Mouse (Mus musculus): Measurements from ENCODE around the gene H2-T24. TPM values are rescaled to one million over a fixed set of nuclear protein-coding genes. Genes with fewer than 3 reads are reported as not detected.

The H2-T24 gene
- total RNA-seq, 2 experiments from 2014 or later = 2.5 to 2.8 TPM

DNA sequence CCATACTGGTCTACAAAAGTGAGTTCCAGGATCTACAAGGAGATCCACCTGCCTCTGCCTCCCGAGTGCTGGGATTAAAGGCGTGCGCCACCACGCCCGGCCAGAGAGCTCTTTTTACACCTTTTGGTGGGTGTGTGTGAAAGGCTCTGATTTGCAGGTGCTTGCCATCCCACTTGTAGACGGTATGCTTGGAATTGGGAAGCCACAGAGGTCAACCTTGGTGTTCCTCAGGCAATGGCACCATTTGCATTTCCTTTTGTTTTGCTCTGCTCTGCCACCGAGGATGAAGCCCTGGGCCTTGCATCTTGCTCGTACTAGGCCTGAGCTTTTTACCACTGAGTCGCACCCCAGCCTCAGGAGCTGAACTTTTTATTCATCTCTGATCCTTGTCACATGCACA, 38.6 kb downstream of the H2-T24 start:
- no peak for DNase-seq

- peak; percentile 49 to 52 for DNase-seq
These were observed 40.0 kb downstream of the H2-T24 start for GRCm38 (mm10) chr17:35980363-35980754.

DNA sequence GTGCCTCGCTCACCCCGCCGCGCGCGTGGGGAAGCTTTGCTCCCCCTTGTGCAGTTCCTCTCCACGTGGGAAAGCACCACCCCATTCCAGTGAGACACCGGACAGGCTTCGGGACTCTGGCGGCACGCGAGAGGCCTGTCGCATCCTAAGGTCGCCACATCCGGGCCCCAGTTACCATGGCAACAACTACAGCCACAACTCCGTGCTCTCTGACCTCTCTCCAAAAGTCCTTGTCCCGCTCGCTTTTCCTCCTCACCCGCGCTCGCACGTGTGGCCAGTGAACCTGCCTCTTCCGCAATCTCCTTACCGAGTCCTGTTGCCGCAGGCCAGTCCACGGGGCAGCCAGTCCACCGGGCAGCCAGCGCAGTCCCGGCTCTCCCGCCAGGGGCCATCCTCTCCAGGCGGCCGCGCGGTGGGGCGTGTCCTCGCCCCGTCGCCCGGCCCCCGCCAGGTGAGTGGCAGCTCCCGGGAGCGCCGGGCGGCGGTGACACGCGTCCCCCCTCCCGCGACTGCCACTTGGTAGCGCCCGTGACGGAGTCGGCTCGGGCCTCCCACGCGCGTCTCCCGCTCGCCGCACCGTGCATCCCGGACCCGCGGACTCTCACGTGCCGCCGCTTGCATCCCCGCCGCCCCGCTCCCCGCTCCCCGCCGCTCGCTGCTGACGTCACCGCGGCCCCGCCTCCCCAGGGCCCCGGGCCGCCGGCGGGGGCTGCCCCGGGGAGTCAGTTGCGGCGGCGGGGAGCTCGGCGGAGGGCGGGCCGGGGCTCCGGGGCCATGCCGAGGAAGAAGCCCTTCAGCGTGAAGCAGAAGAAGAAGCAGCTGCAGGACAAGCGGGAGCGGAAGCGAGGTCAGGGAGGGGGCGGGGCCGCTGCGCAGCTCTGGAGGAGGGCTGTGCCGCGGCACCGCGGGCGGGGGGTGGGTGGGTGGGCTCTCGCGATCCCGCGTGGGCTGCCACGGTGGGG, 40.7 kb downstream of the H2-T24 start, which contains the start of the genes Gnl1 and Prr3:
TSS of gene Gnl1 (plus strand) at position 451 of the 962 bp plus-strand sequence.
TSS of gene Prr3 (minus strand) at position 836 of the 962 bp plus-strand sequence.
- peak; percentile 93 for DNase-seq

GRCm38 (mm10) chr17:35978811-35979400, 41.5 kb downstream of the H2-T24 start:
- DNase-seq = peak; percentile 91

DNA sequence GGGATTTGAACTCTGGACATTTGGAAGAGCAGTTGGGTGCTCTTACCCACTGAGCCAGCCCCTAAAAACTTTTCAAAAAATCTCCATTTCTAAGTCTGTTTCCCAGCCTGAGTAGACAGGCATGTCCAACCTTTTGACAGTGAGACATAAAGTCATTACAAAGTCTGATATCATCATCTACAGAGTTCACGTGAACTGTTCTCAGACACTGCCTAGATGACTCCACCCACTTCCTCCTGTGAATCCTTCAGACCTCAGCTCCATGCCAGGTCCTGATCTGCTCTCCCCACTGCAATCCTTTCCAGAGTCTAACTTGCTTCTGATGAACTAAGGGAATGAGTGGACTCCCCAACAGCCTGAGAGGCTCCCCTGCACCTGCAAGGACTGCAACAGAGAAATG, 48.2 kb downstream of the H2-T24 start:
- no peak for DNase-seq

DNA sequence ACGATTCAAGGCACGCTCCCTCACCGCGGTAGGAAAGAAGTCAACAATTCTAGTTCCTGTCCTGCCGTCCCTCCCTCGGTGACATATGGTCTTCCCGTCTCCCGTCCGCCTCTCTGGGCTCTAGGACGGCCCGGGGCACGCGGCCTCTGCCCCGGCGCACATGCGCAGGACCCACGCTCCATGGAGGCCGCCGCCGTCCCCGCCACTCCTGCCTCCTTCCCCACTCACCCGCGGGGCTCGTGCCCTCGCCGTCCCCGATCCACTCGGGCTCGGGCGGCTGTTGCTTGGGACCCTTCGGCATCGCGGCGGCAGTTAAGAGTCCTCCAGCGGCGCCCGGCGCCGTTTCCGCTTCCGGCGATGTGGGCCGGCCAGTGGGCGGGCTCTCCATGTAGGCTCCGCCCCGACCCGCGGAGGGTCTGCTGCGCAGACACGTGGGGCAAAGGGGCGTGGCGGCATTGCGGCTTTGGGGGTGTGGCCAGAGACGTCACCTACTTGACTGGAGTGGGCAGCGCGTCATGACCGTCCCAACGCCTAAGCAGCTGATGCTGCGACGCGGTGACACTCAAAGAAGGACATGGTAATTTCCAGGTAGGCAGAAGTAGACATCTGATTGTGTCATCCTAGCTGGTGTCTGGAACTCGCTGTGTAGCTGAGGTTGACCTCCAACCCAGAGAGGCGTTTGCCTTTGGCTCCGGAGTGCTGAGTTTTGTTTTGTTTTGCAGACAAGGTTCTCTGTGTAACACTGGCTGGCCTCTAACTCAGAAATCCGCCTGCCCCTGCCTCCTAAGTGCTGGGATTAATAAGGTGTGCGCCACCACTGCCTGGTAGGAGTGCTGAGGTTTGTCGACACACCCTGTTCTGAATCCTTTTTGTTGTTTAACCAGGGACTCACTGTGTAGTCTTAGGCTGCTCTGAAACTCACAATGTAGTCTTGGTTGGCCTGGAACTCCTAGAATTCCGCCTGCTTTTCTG, 50.7 kb downstream of the H2-T24 start, which contains the start of gene Abcf1:
TSS of gene Abcf1 (minus strand) at position 344 of the 972 bp plus-strand sequence.
- peak; percentile 98 for DNase-seq

DNA sequence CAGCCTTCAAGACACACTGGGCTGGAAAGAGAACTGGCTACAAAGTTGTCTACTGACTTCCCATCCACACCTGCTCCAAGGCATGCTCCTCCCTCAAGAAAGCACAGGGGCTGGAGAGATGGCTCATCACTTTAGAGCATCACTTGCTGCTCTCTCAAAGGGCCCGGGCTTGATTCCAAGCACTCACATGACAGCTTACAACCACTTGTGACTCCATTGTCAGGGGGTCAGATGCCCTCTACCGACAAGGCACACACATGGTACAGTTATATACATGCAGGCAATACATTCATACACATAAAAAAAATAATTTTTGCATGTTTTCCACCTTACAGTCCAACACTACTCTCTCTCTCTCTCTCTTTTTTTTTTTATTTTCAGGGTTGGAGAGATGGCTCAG, 52.7 kb downstream of the H2-T24 start:
- no peak for DNase-seq

DNA sequence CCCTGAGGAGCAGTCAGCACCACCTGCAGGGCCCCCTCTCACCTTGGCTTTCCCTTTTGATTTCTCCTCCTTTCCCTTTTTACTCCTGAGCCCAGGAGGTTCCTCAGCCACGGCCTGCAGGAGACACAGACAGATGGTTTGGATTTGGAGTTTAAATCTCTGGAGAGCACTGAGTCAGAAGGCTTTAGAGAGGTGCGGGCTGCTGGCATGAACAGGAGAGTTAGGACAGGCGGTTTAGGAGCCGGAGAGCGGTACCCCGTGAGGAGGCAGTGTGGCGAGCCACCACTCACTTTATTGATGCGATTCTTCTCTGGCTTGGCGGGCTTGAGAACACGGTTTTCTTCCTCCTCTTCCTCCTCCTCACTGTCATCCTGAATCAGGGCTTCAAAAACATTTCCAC, 57.1 kb downstream of the H2-T24 start:
- DNase-seq = no peak

- no peak for DNase-seq
These were observed 61.7 kb downstream of the H2-T24 start for GRCm38 (mm10) chr17:35958533-35959223.

Small RNA genes within 50 kb of the gene (microRNA-seq; reads per million reads assigned to microRNA genes)
- gene Mir877 = 247 to 325 reads per million in 2 experiments

Other genes starting within 250 kb of the H2-T24 start
- 1 to 10 TPM; 4.2 to 6.5 TPM for gene Ier3, start 198.9 kb downstream of the H2-T24 start, total RNA-seq (2021)
- gene Flot1, start 197.3 kb downstream of the H2-T24 start, total RNA-seq (2021) = 100 to 1,000 TPM; 124 to 132 TPM
- gene Tubb5, start 182.3 kb downstream of the H2-T24 start, total RNA-seq (2021) = 100 to 1,000 TPM; 360 to 381 TPM
- gene Mdc1, start 179.0 kb downstream of the H2-T24 start, total RNA-seq (2021) = 10 to 100 TPM; 13.1 to 19.5 TPM
- gene Nrm, start 159.2 kb downstream of the H2-T24 start, total RNA-seq (2021) = 1 to 10 TPM; 1.5 to 2.2 TPM
- 1 to 10 TPM; 7.4 to 9.5 TPM for gene Ppp1r18, start 155.0 kb downstream of the H2-T24 start, total RNA-seq (2021)
- 10 to 100 TPM; 32.0 to 37.4 TPM for gene Dhx16, start 140.7 kb downstream of the H2-T24 start, total RNA-seq (2021)
- 10 to 100 TPM; 56.3 to 57.9 TPM for gene 2310061I04Rik, start 123.1 kb downstream of the H2-T24 start, total RNA-seq (2021)
- 10 to 100 TPM; 60.6 to 61.7 TPM for gene Atat1, start 110.5 kb downstream of the H2-T24 start, total RNA-seq (2021)
- 10 to 100 TPM; 37.0 to 39.3 TPM for gene Mrps18b, start 104.2 kb downstream of the H2-T24 start, total RNA-seq (2021)
- 10 to 100 TPM; 78.6 to 82.8 TPM for gene Ppp1r10, start 104.1 kb downstream of the H2-T24 start, total RNA-seq (2021)
- 10 to 100 TPM; 70.0 to 71.3 TPM for gene Abcf1, start 50.8 kb downstream of the H2-T24 start, total RNA-seq (2021)
- gene Gnl1, start 40.7 kb downstream of the H2-T24 start, total RNA-seq (2021) = 100 to 1,000 TPM; 139 to 143 TPM
- gene Prr3, start 40.3 kb downstream of the H2-T24 start, total RNA-seq (2021) = 10 to 100 TPM; 47.7 to 53.8 TPM
- gene H2-T23, start 12.3 kb upstream of the H2-T24 start, total RNA-seq (2021) = 1 to 10 TPM; 4.7 to 5.0 TPM
- gene H2-T22, start 22.2 kb upstream of the H2-T24 start, total RNA-seq (2021) = 10 to 100 TPM in 1 of 2 experiments, 1 to 10 TPM in 1; 9.0 to 11.0 TPM
- gene Gm6034, start 22.4 kb upstream of the H2-T24 start, total RNA-seq (2021) = under 1 TPM in 1 of 2 experiments, not detected in 1; 0.22 TPM
- gene Gm11127, start 37.8 kb upstream of the H2-T24 start, total RNA-seq (2021) = 1 to 10 TPM; 1.2 to 1.9 TPM
- under 1 TPM in 1 of 2 experiments, not detected in 1; 0.23 TPM for gene Gm19684, start 101.1 kb upstream of the H2-T24 start, total RNA-seq (2021)
- gene Gm7030, start 108.9 kb upstream of the H2-T24 start, total RNA-seq (2021) = not detected
- not detected for gene Gm8909, start 148.0 kb upstream of the H2-T24 start, total RNA-seq (2021)
- not detected for gene H2-T3, start 169.7 kb upstream of the H2-T24 start, total RNA-seq (2021)
- 10 to 100 TPM; 43.3 to 44.5 TPM for gene Rpp21, start 237.5 kb upstream of the H2-T24 start, total RNA-seq (2021)

Measured in layer of hippocampus, postnatal 36 days (tissue).